In genomic region chr14:53803698-53804620, GRCm38 (mm10) we compare ENCODE assay signal across 8 mouse cellular contexts.
DNase-seq lines count a peak whose midpoint lies in the region; ATAC-seq and TF ChIP-seq lines count a peak whose summit lies in the region.

No protein-coding gene starts in this region.

- 28% methylated on average over 17 of the region's 17 CpGs for WGBS in forebrain, embryonic 10.5 days
- WGBS in hindbrain, embryonic 11.5 days, result 28% methylated on average over 17 of the region's 17 CpGs
- 19% methylated on average over 17 of the region's 17 CpGs for WGBS in lung, embryonic 15.5 days

- peak; percentile 57 to 77 (median 64) for TF ChIP-seq CTCF in MEL (IDR thresholded peaks at IDR 0.05 in 2 of 3, conservative IDR thresholded peaks at IDR 0.05 in 1 of 3; ENCODE audit: control insufficient read depth in 1 of 3, insufficient read depth in 1 of 3, low read depth in 2 of 3, low read length in 3 of 3, poor library complexity in 1 of 3, severe bottlenecking in 1 of 3)

- peak overlapping the region; percentile 46 to 47 for H3K4me3 ChIP-seq in MEL (ENCODE audit: control insufficient read depth in 1 of 2, insufficient read depth in 1 of 2, low read depth in 2 of 2, low read length in 2 of 2)
- H3K4me3 ChIP-seq in forebrain, embryonic 10.5 days, result peak overlapping the region; percentile 24; the same call in 1 of the 2 replicates
- no peak overlapping the region for H3K4me3 ChIP-seq in hindbrain, embryonic 11.5 days (ENCODE audit: low read depth, low read length)
- no peak overlapping the region for H3K4me3 ChIP-seq in lung, embryonic 15.5 days

- peak; percentile 81 for TF ChIP-seq RAD21 in MEL (IDR thresholded peaks at IDR 0.05; ENCODE audit: low read depth, low read length)

- DNase-seq in MEL (ENCODE audit: low read depth, low spot score), result peak; percentile 93
- DNase-seq in brain, adult 2 months (ENCODE audit: low read depth, low spot score), result peak; percentile 84
- peak; percentile 53 for DNase-seq in forebrain, embryonic 10.5 days (ENCODE audit: extremely low spot score, low spot score)
- peak; percentile 86 for DNase-seq in hindbrain, embryonic 11.5 days (ENCODE audit: low spot score)
- DNase-seq in layer of hippocampus, adult 9-11 months, result peak; percentile 6
- DNase-seq in retina, embryonic 14.5 days (ENCODE audit: low spot score), result peak; percentile 92

- H3K9ac ChIP-seq in MEL (ENCODE audit: control insufficient read depth, low read depth, low read length, poor library complexity, severe bottlenecking), result peak overlapping the region; percentile 53
- H3K9ac ChIP-seq in hindbrain, embryonic 11.5 days (ENCODE audit: low read depth, low read length), result no peak overlapping the region
- no peak overlapping the region for H3K9ac ChIP-seq in lung, embryonic 15.5 days

- no peaks in the 10 kb centered on the region for H3K27me3 ChIP-seq in MEL (ENCODE audit: control insufficient read depth in 1 of 2, insufficient read depth in 2 of 2, low read length in 2 of 2)
- H3K27me3 ChIP-seq in forebrain, embryonic 10.5 days (ENCODE audit: poor library complexity, severe bottlenecking), result no peaks in the 10 kb centered on the region; the same call in 1 of the 2 replicates
- H3K27me3 ChIP-seq in hindbrain, embryonic 11.5 days (ENCODE audit: control insufficient read depth, insufficient read depth, low read length), result no peaks in the 10 kb centered on the region
- H3K27me3 ChIP-seq in lung, embryonic 15.5 days, result no peaks in the 10 kb centered on the region

- 0 out of 2 replicates have a peak overlapping the region, but pooled peaks have one; percentile 18 for H3K4me2 ChIP-seq in hindbrain, embryonic 11.5 days (replicated peaks; ENCODE audit: low read depth, low read length)
- H3K4me2 ChIP-seq in lung, embryonic 15.5 days, result peak overlapping the region; percentile 43

- TF ChIP-seq POLR2A in MEL (IDR thresholded peaks at IDR 0.05; ENCODE audit: control insufficient read depth in 1 of 2, insufficient read depth in 1 of 2, low read depth in 1 of 2, low read length in 2 of 2, poor library complexity in 1 of 2), result no peak

- peak overlapping the region; percentile 67 for H3K27ac ChIP-seq in MEL (ENCODE audit: control insufficient read depth, low read depth, low read length)
- H3K27ac ChIP-seq in forebrain, embryonic 10.5 days, result no peak overlapping the region
- no peak overlapping the region for H3K27ac ChIP-seq in hindbrain, embryonic 11.5 days (ENCODE audit: low read depth, low read length)
- H3K27ac ChIP-seq in lung, embryonic 15.5 days, result no peak overlapping the region

- peaks cover 10 to 21% of the 10 kb centered on the region in 2 experiments for H3K4me1 ChIP-seq in MEL (ENCODE audit: control insufficient read depth in 1 of 2, insufficient read depth in 2 of 2, low read length in 2 of 2)
- no peaks in the 10 kb centered on the region for H3K4me1 ChIP-seq in forebrain, embryonic 10.5 days
- H3K4me1 ChIP-seq in hindbrain, embryonic 11.5 days (replicated peaks; ENCODE audit: control insufficient read depth, insufficient read depth, low read length), result no peaks in the 10 kb centered on the region
- no peaks in the 10 kb centered on the region for H3K4me1 ChIP-seq in lung, embryonic 15.5 days

- H3K9me3 ChIP-seq in MEL (replicated peaks; ENCODE audit: insufficient read depth, low read length), result no peaks in the 10 kb centered on the region
- no peaks in the 10 kb centered on the region for H3K9me3 ChIP-seq in forebrain, embryonic 10.5 days
- no peaks in the 10 kb centered on the region for H3K9me3 ChIP-seq in hindbrain, embryonic 11.5 days (ENCODE audit: control insufficient read depth, low read length)
- no peaks in the 10 kb centered on the region for H3K9me3 ChIP-seq in lung, embryonic 15.5 days

- peaks cover 13% of the 10 kb centered on the region for H3K79me2 ChIP-seq in MEL (ENCODE audit: control insufficient read depth, insufficient read depth, low read length, poor library complexity)

- ATAC-seq in hindbrain, embryonic 11.5 days (ENCODE audit: low FRiP score), result peak; percentile 80
- ATAC-seq in lung, embryonic 15.5 days (ENCODE audit: borderline replicate concordance, extremely low read depth, low FRiP score, low TSS enrichment), result no peak
- ATAC-seq in inflammation-experienced regulatory T-cells, adult 6 months, result no peak

- H3K36me3 ChIP-seq in MEL (ENCODE audit: control insufficient read depth in 1 of 2, insufficient read depth in 2 of 2, low read length in 2 of 2), result peaks cover 3 to 27% of the 10 kb centered on the region in 2 experiments; a peak in 2 of 4 replicates
- H3K36me3 ChIP-seq in forebrain, embryonic 10.5 days (replicated peaks), result no peaks in the 10 kb centered on the region
- no peaks in the 10 kb centered on the region for H3K36me3 ChIP-seq in hindbrain, embryonic 11.5 days (ENCODE audit: control insufficient read depth, insufficient read depth, low read length)
- no peaks in the 10 kb centered on the region for H3K36me3 ChIP-seq in lung, embryonic 15.5 days

- peak; percentile 13 to 30; a peak in 2 of 4 replicates for TF ChIP-seq EP300 in MEL (IDR thresholded peaks at IDR 0.05; ENCODE audit: low read depth in 1 of 2, low read length in 2 of 2)

TF ChIP-seq in MEL, 35 proteins besides CTCF, POLR2A, EP300 and RAD21:
- TF ChIP-seq CHD1 (IDR thresholded peaks at IDR 0.05; ENCODE audit: low read depth, low read length) (0 out of 2 replicates have a peak, but pooled peaks have one; percentile 64), MYC (IDR thresholded peaks at IDR 0.05; ENCODE audit: low read depth, low read length) (0 out of 2 replicates have a peak, but pooled peaks have one; percentile 32), TAL1 (IDR thresholded peaks at IDR 0.05; ENCODE audit: low read length) (peak; percentile 55), UBTF (IDR thresholded peaks at IDR 0.05; ENCODE audit: borderline replicate concordance, insufficient read depth, low read depth, low read length) (no peak), ZC3H11A (IDR thresholded peaks at IDR 0.05; ENCODE audit: low read depth, low read length) (peak; percentile 87), KAT2A (conservative IDR thresholded peaks at IDR 0.05; ENCODE audit: low read depth, low read length) (no peak), POLR2AphosphoS5 (IDR thresholded peaks at IDR 0.05; ENCODE audit: borderline replicate concordance, low read depth, low read length) (no peak), NRF1 (IDR thresholded peaks at IDR 0.05; ENCODE audit: insufficient read depth, low read depth, low read length, poor library complexity, severe bottlenecking) (no peak), MAX (IDR thresholded peaks at IDR 0.05; ENCODE audit: low read length) (0 out of 2 replicates have a peak, but pooled peaks have one; percentile 28), ZNF384 (IDR thresholded peaks at IDR 0.05; ENCODE audit: low read depth, low read length) (peak; percentile 75), MXI1 (IDR thresholded peaks at IDR 0.05; ENCODE audit: low read depth, low read length) (peak; percentile 40; the same call in 1 of the 2 replicates), GATA1 (IDR thresholded peaks at IDR 0.05; ENCODE audit: low read depth, low read length) (no peak), RCOR1 (IDR thresholded peaks at IDR 0.05; ENCODE audit: low read depth, low read length) (no peak; the same call in 1 of the 2 replicates), MAFK (IDR thresholded peaks at IDR 0.05; ENCODE audit: borderline replicate concordance, low read depth, low read length) (no peak), ZKSCAN1 (IDR thresholded peaks at IDR 0.05; ENCODE audit: low read depth, low read length) (no peak), SMC3 (IDR thresholded peaks at IDR 0.05; ENCODE audit: low read depth, low read length) (peak; percentile 87), GABPA (IDR thresholded peaks at IDR 0.05; ENCODE audit: low read depth, low read length) (no peak), POLR2AphosphoS2 (IDR thresholded peaks at IDR 0.05; ENCODE audit: low read length) (no peak), JUND (IDR thresholded peaks at IDR 0.05; ENCODE audit: low read depth, low read length) (no peak), USF1 (IDR thresholded peaks at IDR 0.05; ENCODE audit: low read depth, low read length) (no peak), TCF12 (IDR thresholded peaks at IDR 0.05; ENCODE audit: low read depth, low read length) (0 out of 2 replicates have a peak, but pooled peaks have one; percentile 10), SIN3A (IDR thresholded peaks at IDR 0.05; ENCODE audit: low read length) (peak; percentile 53), MEF2A (IDR thresholded peaks at IDR 0.05; ENCODE audit: extremely low read depth, insufficient replicate concordance, low read depth, low read length, poor library complexity, severe bottlenecking) (no peak), E2F4 (IDR thresholded peaks at IDR 0.05; ENCODE audit: borderline replicate concordance, low read depth, low read length) (no peak), ELF1 (IDR thresholded peaks at IDR 0.05; ENCODE audit: low read depth, low read length) (no peak), BHLHE40 (IDR thresholded peaks at IDR 0.05; ENCODE audit: borderline replicate concordance, low read depth, low read length) (peak; percentile 62; the same call in 1 of the 2 replicates), TBP (IDR thresholded peaks at IDR 0.05; ENCODE audit: low read depth, low read length) (no peak), ZMIZ1 (IDR thresholded peaks at IDR 0.05; ENCODE audit: low read depth, low read length) (no peak), USF2 (IDR thresholded peaks at IDR 0.05; ENCODE audit: borderline replicate concordance in 1 of 2, insufficient read depth in 1 of 2, low read depth in 1 of 2, low read length in 2 of 2) (no peak), CHD2 (IDR thresholded peaks at IDR 0.05; ENCODE audit: low read length) (no peak), ETS1 (IDR thresholded peaks at IDR 0.05; ENCODE audit: low read depth, low read length) (peak; percentile 67; the same call in 1 of the 2 replicates), NELFE (IDR thresholded peaks at IDR 0.05; ENCODE audit: low read depth, low read length) (no peak), MYB (IDR thresholded peaks at IDR 0.05; ENCODE audit: low read depth, low read length) (no peak), HCFC1 (IDR thresholded peaks at IDR 0.05; ENCODE audit: low read depth, low read length) (no peak), MAZ (IDR thresholded peaks at IDR 0.05; ENCODE audit: low read depth, low read length) (0 out of 2 replicates have a peak, but pooled peaks have one; percentile 33)

Comparison
In these comparisons a context has a peak if more than half of its experiments do, and no peak if none do; other contexts are left out.
1. DNase-seq: peak in every context shown above with its lines; median percentile 93 in MEL; 92 in retina, embryonic 14.5 days; 86 in hindbrain, embryonic 11.5 days; 84 in brain, adult 2 months; 53 in forebrain, embryonic 10.5 days; 6 in layer of hippocampus, adult 9-11 months.
2. H3K4me3 ChIP-seq: peak in MEL (2 of 2) and forebrain, embryonic 10.5 days (single experiment); none in hindbrain, embryonic 11.5 days (single experiment) and lung, embryonic 15.5 days (single experiment).